Mouse (Mus musculus) intestine, postnatal 0 days (tissue): ENCODE measurements at regions not wholly inside any gene's neighbourhood (a gene's known extent, or its start where the extent isn't known, plus 50 kb on each side); places are given as distances from the start of the nearest gene placed in this dataset.

Experiments used
- ATAC-seq: fragments of 200-750 bp; cut with Nextera tagmentation; 2 replicates; pipeline ENCODE4 v1.8.0; 2017; ENCODE audit warnings: mild to moderate bottlenecking, moderate TSS enrichment, moderate library complexity
- H3K27ac ChIP-seq: fragments of 300-500 bp; sonication (generic); 2 replicates; pipeline ENCODE4 v1.5.1; 2014; ENCODE audit warnings: mild to moderate bottlenecking, low read depth, low read length, moderate library complexity
- H3K27me3 ChIP-seq: fragments of 300-500 bp; sonication (generic); replicated peaks from 2 replicates; pipeline ENCODE4 v1.6.1; 2014; ENCODE audit warnings: low read length, mixed read lengths; ENCODE audit not compliant: control insufficient read depth, insufficient read depth
- H3K36me3 ChIP-seq: fragments of 300-500 bp; sonication (generic); 2 replicates; pipeline ENCODE4 v1.6.1; 2014; ENCODE audit warnings: mild to moderate bottlenecking, moderate library complexity; ENCODE audit not compliant: control insufficient read depth, insufficient read depth
- H3K4me1 ChIP-seq: fragments of 300-500 bp; sonication (generic); replicated peaks from 2 replicates; pipeline ENCODE4 v1.6.1; 2014; ENCODE audit warnings: antibody characterized with exemption, low read length, mixed read lengths; ENCODE audit not compliant: control insufficient read depth, insufficient read depth
- H3K4me2 ChIP-seq: fragments of 300-500 bp; sonication (generic); replicated peaks from 2 replicates; pipeline ENCODE4 v1.6.1; 2014; ENCODE audit warnings: low read depth, mild to moderate bottlenecking, moderate library complexity
- H3K4me3 ChIP-seq: fragments of 300-500 bp; sonication (generic); 2 replicates; pipeline ENCODE4 v1.5.1; 2014; ENCODE audit warnings: low read depth, low read length
- H3K9ac ChIP-seq: fragments of 300-500 bp; sonication (generic); 2 replicates; pipeline ENCODE4 v1.6.1; 2014; ENCODE audit warnings: mild to moderate bottlenecking, low read depth, low read length
- H3K9me3 ChIP-seq: fragments of 300-500 bp; sonication (generic); 2 replicates; pipeline ENCODE4 v1.6.1; 2016; ENCODE audit warnings: mixed run types; ENCODE audit not compliant: control insufficient read depth
- CTCF ChIP-seq: sonication (generic); IDR thresholded peaks from 2 replicates; pipeline ENCODE4 v1.5.1; 2016; ENCODE audit warnings: low read depth, mild to moderate bottlenecking, control low read depth, antibody characterized with exemption, moderate library complexity
- WGBS: fragments of 180-500 bp; shearing (Covaris S2); extraction: QIAGEN DNeasy Blood & Tissue Kit; methylation state at CpG from one replicate; pipeline ENCODE4 v1.1.7; 2014; 5-methylcytosine and 5-hydroxymethylcytosine counted together

GRCm38 (mm10) chr5:96912254-96912635 is 85.2 kb upstream of the Bmp2k start:
- H3K27ac ChIP-seq: peak overlapping the region; percentile 6; the same call in 1 of the 2 replicates
- TF ChIP-seq CTCF: no peak
- no peaks in the 10 kb centered on the region for H3K9me3 ChIP-seq
- H3K4me3 ChIP-seq: no peak overlapping the region
- H3K27me3 ChIP-seq: no peaks in the 10 kb centered on the region
- 0 out of 2 replicates have a peak, but pooled peaks cover 3% of the 10 kb centered on the region for H3K36me3 ChIP-seq
- no peak overlapping the region for H3K9ac ChIP-seq
- no peak overlapping the region for H3K4me2 ChIP-seq
- peaks cover 3% of the 10 kb centered on the region for H3K4me1 ChIP-seq
- WGBS: 30% methylated on average over 4 of the region's 4 CpGs
- peak; percentile 31 for ATAC-seq

DNA sequence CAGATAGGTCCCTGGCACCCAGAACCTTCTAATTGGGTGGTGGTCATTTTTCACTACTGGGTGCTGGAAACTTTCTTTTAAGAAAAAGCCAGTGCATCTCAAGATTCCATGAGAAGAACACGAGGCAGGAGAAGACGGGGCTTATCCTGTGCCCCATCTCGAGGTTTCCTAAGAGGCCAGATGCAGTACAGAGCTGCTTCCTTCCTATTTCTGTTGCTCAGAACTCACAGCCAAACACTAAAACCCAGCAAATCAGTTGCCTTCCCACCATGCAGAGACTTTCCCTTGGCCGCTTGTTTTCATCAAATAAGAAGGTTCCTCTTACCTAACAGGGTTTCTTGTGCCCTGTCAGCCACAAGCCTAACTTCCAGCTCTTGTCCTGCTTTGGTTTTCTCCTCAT is 84.7 kb upstream of the Bmp2k start:
- no peak overlapping the region for H3K4me3 ChIP-seq
- H3K9ac ChIP-seq: no peak overlapping the region
- no peak for TF ChIP-seq CTCF
- ATAC-seq: no peak
- no peaks in the 10 kb centered on the region for H3K9me3 ChIP-seq
- peak overlapping the region; percentile 6; the same call in 1 of the 2 replicates for H3K27ac ChIP-seq
- WGBS: 42% methylated on average over 4 of the region's 4 CpGs
- peaks cover 3% of the 10 kb centered on the region for H3K4me1 ChIP-seq
- 0 out of 2 replicates have a peak, but pooled peaks cover 3% of the 10 kb centered on the region for H3K36me3 ChIP-seq
- no peaks in the 10 kb centered on the region for H3K27me3 ChIP-seq
- no peak overlapping the region for H3K4me2 ChIP-seq

DNA sequence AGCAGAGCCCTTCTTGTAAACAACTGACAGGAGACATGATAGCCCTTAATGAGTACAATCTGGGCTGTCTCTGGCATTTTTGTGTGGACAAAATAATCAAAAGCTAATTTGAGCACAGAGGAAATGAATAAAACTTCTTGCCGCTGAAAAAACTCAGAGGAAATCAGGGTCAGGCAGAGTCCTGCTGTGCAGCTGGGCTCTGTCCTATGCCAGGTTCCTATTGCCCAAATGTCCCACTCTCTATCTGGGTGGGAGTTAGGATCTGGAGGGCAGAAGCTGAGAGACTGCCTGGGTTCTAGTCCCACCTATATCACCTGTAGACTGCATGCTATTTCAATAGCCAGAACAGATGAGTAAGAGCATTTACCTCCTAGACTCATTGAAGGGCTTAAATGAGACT is 83.8 kb upstream of the Bmp2k start:
- 68% methylated on average over 1 of the region's 1 CpGs for WGBS
- H3K27ac ChIP-seq: no peak overlapping the region
- H3K4me3 ChIP-seq: no peak overlapping the region
- ATAC-seq: no peak
- no peak for TF ChIP-seq CTCF
- no peaks in the 10 kb centered on the region for H3K27me3 ChIP-seq
- H3K36me3 ChIP-seq: 0 out of 2 replicates have a peak, but pooled peaks cover 3% of the 10 kb centered on the region
- peaks cover 3% of the 10 kb centered on the region for H3K4me1 ChIP-seq
- H3K4me2 ChIP-seq: no peak overlapping the region
- no peak overlapping the region for H3K9ac ChIP-seq
- H3K9me3 ChIP-seq: no peaks in the 10 kb centered on the region

- 83% methylated on average over 4 of the region's 4 CpGs for WGBS
- no peak for ATAC-seq
- H3K4me2 ChIP-seq: no peak overlapping the region
Measured at GRCm38 (mm10) chr5:96914696-96915404, 82.6 kb upstream of the Bmp2k start.

DNA sequence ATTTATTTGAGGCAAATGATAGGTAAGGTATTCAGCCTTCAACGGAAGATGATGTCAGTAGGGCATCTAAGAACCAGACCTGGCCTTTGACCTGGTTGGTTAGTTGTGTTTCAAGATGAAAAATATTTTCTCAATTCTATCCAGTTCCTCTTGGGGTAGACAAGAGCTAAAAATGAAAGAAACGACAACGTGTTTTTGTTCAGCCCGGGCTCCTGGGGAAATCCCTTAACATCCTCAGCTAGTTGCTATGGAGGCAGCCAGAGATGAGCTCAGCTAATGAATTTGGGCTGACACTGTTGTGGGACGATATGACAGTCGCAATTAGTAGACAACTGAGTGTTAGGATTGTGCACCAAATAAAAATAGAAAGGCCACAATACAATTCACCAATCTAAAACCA is 80.6 kb upstream of the Bmp2k start:
- Histone ChIP-seq H3K9ac (no peak overlapping the region), H3K27ac (no peak overlapping the region), H3K36me3 (0 out of 2 replicates have a peak, but pooled peaks cover 3% of the 10 kb centered on the region), H3K4me3 (no peak overlapping the region), H3K9me3 (no peaks in the 10 kb centered on the region), H3K4me2 (no peak overlapping the region), H3K27me3 (no peaks in the 10 kb centered on the region), H3K4me1 (peaks cover 9% of the 10 kb centered on the region)
- no peak for ATAC-seq
- WGBS: 75% methylated on average over 6 of the region's 6 CpGs
- TF ChIP-seq CTCF: 0 out of 2 replicates have a peak, but pooled peaks have one; percentile 9

More at GRCm38 (mm10) chr5:96914696-96915404, 82.6 kb upstream of the Bmp2k start:
- Histone ChIP-seq H3K9ac (no peak overlapping the region), H3K9me3 (no peaks in the 10 kb centered on the region), H3K27ac (no peak overlapping the region), H3K4me1 (peaks cover 6% of the 10 kb centered on the region), H3K36me3 (0 out of 2 replicates have a peak, but pooled peaks cover 3% of the 10 kb centered on the region), H3K4me3 (no peak overlapping the region), H3K27me3 (no peaks in the 10 kb centered on the region)
- no peak for TF ChIP-seq CTCF

DNA sequence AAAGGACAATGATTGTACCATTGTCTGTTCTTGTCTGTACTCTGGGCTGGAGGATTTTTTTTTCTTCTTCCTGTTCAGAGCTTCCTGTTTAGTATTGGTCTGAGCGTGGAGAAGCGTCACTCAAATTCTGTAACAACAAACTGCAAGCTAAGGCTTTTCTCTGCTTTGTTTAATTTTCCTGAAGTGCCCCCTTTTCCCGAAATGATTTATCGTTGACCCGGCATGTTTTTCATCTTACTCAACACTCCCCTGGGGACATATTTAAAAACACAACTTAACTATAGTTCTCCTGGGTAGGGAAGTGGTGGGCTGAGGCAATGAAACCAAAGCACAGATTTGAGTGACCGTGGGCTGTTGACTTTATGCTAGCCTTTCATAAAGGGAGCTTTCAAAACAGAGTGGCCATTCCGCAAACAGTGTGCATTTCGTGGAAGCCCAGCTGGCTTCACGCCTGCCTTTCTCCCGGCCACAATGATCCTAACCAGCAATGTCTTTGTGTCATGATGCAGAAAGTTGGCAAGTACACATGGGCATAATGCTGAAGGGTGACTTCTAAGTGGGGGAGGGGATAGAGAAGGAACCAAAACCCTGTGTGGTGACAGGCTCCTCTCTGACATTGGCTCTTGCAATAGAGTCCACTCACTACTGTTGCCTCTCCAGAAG is 79.8 kb upstream of the Bmp2k start:
- Histone ChIP-seq H3K9me3 (no peaks in the 10 kb centered on the region), H3K4me2 (0 out of 2 replicates have a peak overlapping the region, but pooled peaks have one; percentile 13), H3K4me1 (peaks cover 9% of the 10 kb centered on the region), H3K36me3 (0 out of 2 replicates have a peak, but pooled peaks cover 3% of the 10 kb centered on the region), H3K4me3 (no peak overlapping the region), H3K27ac (no peak overlapping the region), H3K9ac (no peak overlapping the region), H3K27me3 (no peaks in the 10 kb centered on the region)
- ATAC-seq: no peak
- TF ChIP-seq CTCF: no peak
- WGBS: 61% methylated on average over 10 of the region's 10 CpGs
